Mouse (Mus musculus) myocyte (in vitro differentiated cells): ENCODE measurements around the gene Igsf23. TPM values are rescaled to one million over a fixed set of nuclear protein-coding genes. Genes with fewer than 3 reads are reported as not detected.

Source experiments
- H3K27me3 ChIP-seq: one replicate; pipeline ENCODE4 v1.6.1; 2011; ENCODE audit not compliant: control insufficient read depth, insufficient read depth, insufficient read length
- H3K36me3 ChIP-seq: one replicate; pipeline ENCODE4 v1.6.1; 2011; ENCODE audit not compliant: control insufficient read depth, insufficient read depth
- H3K4me2 ChIP-seq: one replicate; pipeline ENCODE4 v1.6.1; 2011; ENCODE audit warnings: low read depth, control low read depth
- H3K4me3 ChIP-seq: one replicate; pipeline ENCODE4 v1.5.1; 2011; ENCODE audit warnings: mild to moderate bottlenecking, control low read depth, moderate library complexity
- H3K79me2 ChIP-seq: one replicate; pipeline ENCODE4 v1.6.1; 2011; ENCODE audit not compliant: control insufficient read depth, insufficient read depth
- H3ac ChIP-seq: one replicate; pipeline ENCODE4 v1.6.1; 2011; ENCODE audit not compliant: control insufficient read depth, insufficient read length
- CEBPB ChIP-seq: IDR thresholded peaks from 2 replicates; pipeline ENCODE4 v1.6.1; 2011; ENCODE audit warnings: mild to moderate bottlenecking, moderate library complexity; ENCODE audit not compliant: poor library complexity, insufficient read depth, severe bottlenecking
- E2F4 ChIP-seq: IDR thresholded peaks from one replicate; pipeline ENCODE4 v1.6.1; 2011; ENCODE audit warnings: mild to moderate bottlenecking, control low read depth, moderate library complexity; ENCODE audit not compliant: insufficient read depth
- MAX ChIP-seq: IDR thresholded peaks from one replicate; pipeline ENCODE4 v1.6.1; 2011; ENCODE audit warnings: low read depth, mild to moderate bottlenecking, control low read depth
- MYOD1 ChIP-seq, 3 experiments: IDR thresholded peaks; one replicate each; pipeline ENCODE4 v1.6.1; 2011; ENCODE audit warnings: control low read depth in 2 of 3, low read depth in 2 of 3, mild to moderate bottlenecking in 2 of 3, moderate library complexity in 1 of 3; ENCODE audit not compliant: insufficient read length in 2 of 3, control insufficient read depth in 1 of 3
- MYOG ChIP-seq, 3 experiments: IDR thresholded peaks; one replicate each; pipeline ENCODE4 v1.6.1; 2011; ENCODE audit warnings: control low read depth in 2 of 3, low read depth in 2 of 3, mild to moderate bottlenecking in 2 of 3; ENCODE audit not compliant: insufficient read length in 2 of 3, control insufficient read depth in 1 of 3, insufficient read depth in 1 of 3
- POLR2A ChIP-seq: IDR thresholded peaks from one replicate; pipeline ENCODE4 v1.6.1; 2011; ENCODE audit warnings: low read depth, mild to moderate bottlenecking, control low read depth, moderate library complexity; ENCODE audit not compliant: insufficient read length
- POLR2AphosphoS2 ChIP-seq: IDR thresholded peaks from one replicate; pipeline ENCODE4 v1.6.1; 2011; ENCODE audit warnings: low read depth, control low read depth; ENCODE audit not compliant: insufficient read length
- REST ChIP-seq: IDR thresholded peaks from one replicate; pipeline ENCODE4 v1.6.1; 2011; ENCODE audit warnings: mild to moderate bottlenecking, control low read depth, moderate library complexity; ENCODE audit not compliant: insufficient read depth, insufficient read length
- SRF ChIP-seq: IDR thresholded peaks from one replicate; pipeline ENCODE4 v1.6.1; 2011; ENCODE audit warnings: low read depth; ENCODE audit not compliant: control insufficient read depth, insufficient read length
- TCF12 ChIP-seq: IDR thresholded peaks from one replicate; pipeline ENCODE4 v1.6.1; 2011; ENCODE audit warnings: mild to moderate bottlenecking, control low read depth; ENCODE audit not compliant: poor library complexity, insufficient read depth, severe bottlenecking
- TCF3 ChIP-seq: IDR thresholded peaks from one replicate; pipeline ENCODE4 v1.6.1; 2011; ENCODE audit warnings: low read depth, control low read depth; ENCODE audit not compliant: insufficient read length
- USF1 ChIP-seq: IDR thresholded peaks from one replicate; pipeline ENCODE4 v1.6.1; 2011; ENCODE audit warnings: low read depth, mild to moderate bottlenecking, control low read depth, moderate library complexity
- polyA plus RNA-seq: library from polyadenylated mRNA; unstranded; fragments of >200 nt; fragmentation: generic; extraction: Trizol; gene quantifications from one replicate; pipeline ENCODE4 v1.2.1, GENCODE M21; 2012; ENCODE audit warnings: missing spikeins

The Igsf23 gene
- polyA plus RNA-seq, 1 experiment = 0.11 TPM

DNA sequence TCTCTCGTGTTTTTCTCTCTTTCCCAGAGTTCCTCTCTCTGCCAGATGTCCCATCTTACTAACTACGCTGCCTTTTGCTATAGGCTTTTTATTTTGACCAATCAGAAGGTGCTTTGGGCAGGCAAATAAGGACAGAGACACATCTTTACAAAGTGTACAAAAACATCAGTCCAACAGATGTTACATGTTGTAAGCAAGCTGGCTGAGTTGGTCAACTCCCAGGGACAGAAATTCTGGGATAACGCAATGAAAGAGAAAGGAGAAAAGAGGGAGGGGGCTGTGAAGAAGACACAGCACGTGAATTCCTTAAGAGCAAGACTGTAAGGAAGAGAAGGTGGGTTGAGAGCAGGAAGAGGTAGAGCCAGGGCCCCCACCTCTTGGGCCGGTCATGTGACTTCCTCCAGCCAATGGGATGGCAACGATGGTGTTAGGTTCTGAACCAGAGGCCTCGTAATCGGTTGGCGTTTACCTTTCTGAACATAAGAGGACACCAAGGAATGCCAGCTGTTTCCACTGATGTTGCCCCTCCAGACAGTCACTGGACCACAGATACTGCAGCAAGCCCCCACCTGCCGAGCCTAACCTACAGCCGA, 13.2 kb downstream of the Igsf23 start:
- Histone ChIP-seq H3K36me3 (no peaks in the 10 kb centered on the region), H3K79me2 (no peaks in the 10 kb centered on the region), H3K27me3 (no peaks in the 10 kb centered on the region), H3K4me2 (no peak overlapping the region), H3K4me3 (no peak overlapping the region), H3ac (no peak overlapping the region)
- TF ChIP-seq E2F4 (no peak), CEBPB (no peak), REST (no peak), TCF3 (no peak), MAX (no peak), POLR2A (no peak), POLR2AphosphoS2 (no peak), TCF12 (no peak), USF1 (no peak), MYOG (IDR thresholded peaks at IDR 0.05; ENCODE audit: control insufficient read depth in 1 of 3, insufficient read depth in 1 of 3, insufficient read length in 2 of 3, low read depth in 2 of 3) (no peak), MYOD1 (IDR thresholded peaks at IDR 0.05; ENCODE audit: control insufficient read depth in 1 of 3, insufficient read length in 2 of 3, low read depth in 2 of 3) (no peak), SRF (no peak)

DNA sequence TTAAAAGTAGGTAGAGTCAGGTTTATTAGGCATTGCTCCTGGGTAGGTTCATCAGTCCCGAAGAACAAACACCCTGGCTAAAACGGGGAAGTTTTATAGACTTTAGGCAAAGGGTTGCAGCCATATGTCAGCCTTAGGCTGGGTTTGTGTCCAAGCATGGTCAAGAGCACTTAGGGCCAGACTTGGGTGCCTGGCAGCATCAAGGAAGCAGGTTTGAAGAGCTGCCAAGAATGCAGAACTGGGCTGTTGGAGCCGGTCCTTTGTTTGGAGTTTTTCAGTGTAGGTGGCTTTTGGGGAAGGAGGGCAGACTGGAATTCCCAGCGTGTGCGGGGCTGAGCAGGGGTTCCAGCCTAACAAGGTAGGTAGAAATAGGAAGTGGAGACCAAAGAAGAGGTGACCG, 14.6 kb downstream of the Igsf23 start:
- Histone ChIP-seq H3K79me2 (no peaks in the 10 kb centered on the region), H3K4me2 (peak overlapping the region; percentile 6), H3K4me3 (no peak overlapping the region), H3K36me3 (no peaks in the 10 kb centered on the region), H3ac (no peak overlapping the region), H3K27me3 (no peaks in the 10 kb centered on the region)
- TF ChIP-seq MYOG (IDR thresholded peaks at IDR 0.05; ENCODE audit: control insufficient read depth in 1 of 3, insufficient read depth in 1 of 3, insufficient read length in 2 of 3, low read depth in 2 of 3) (no peak), E2F4 (no peak), MAX (no peak), TCF12 (no peak)

DNA sequence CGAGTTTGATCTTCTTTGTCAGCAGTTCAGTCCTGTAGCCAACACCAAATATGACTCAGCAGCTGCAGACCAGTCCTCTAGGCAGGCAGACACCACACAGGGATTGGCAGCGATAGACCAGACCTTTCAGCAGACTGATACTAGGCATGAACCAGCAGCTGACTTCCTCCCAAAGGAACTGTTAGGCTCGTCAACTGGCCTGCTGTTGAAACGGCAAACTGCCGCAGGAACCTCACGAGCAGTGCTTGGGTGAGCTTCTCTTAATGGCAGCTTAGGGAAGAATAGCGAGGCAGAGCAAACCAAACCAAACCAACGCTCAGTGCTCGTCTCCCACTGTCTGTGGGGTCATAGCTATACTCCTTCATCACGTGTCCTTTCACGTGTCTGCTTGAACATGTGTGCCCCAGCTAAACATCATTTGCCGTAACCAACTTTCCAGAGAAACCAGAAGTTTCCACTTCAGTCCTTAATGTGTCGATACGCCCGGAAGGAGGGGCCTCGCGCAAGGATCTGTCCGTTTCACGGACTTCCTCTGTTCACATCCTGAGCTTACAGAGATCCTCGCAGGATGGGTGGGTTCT, 15.3 kb downstream of the Igsf23 start:
- H3K4me3 ChIP-seq = no peak overlapping the region
- H3K4me2 ChIP-seq = no peak overlapping the region

DNA sequence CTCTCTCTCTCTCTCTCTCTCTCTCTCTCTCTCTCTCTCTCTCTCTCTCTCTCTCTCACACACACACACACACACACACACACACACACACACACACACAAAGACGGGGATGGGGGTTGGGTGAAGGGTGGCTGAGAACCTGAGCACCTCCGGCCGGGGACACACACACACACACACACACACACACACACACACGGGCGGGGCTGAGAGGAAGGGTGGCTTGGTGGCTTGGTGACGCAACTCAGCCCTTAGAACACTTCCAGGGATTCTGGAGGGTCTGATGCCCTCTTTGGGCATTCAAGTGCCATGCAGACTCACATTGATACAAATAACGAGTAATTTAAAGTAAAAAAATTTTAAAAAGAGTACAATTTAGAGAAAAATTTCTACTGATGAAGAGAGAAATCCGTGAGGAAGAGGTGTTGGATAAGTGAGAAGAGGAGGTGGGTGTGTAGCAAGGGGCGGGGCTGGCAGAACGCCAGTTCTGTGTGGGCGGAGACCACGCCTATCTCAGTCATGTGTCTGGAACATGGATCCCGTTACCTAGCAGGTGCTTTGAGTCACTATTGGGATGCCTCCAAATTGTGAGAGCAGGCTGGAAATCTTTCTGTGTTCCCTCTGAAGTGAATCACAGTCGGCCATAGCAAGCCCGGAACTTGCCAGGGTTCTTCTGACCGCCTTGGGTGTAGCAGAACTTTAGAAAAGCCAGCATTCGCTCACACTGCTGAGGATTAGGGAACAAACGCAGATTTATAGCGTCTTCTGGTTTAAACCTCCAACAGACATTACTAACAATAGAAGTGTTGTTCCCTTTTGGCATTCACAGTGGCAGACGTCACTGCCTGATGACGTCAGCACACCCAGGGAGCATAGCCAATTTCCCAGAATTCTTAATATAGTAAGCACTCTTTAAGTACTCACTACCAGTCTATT, 17.4 kb downstream of the Igsf23 start:
- Histone ChIP-seq H3K4me2 (peak overlapping the region; percentile 58), H3K4me3 (no peak overlapping the region), H3ac (no peak overlapping the region), H3K36me3 (no peaks in the 10 kb centered on the region), H3K79me2 (no peaks in the 10 kb centered on the region), H3K27me3 (no peaks in the 10 kb centered on the region)
- TF ChIP-seq SRF (no peak), USF1 (no peak), REST (no peak), CEBPB (no peak), MYOD1 (IDR thresholded peaks at IDR 0.05; ENCODE audit: control insufficient read depth in 1 of 3, insufficient read length in 2 of 3, low read depth in 2 of 3) (peak in 2 of 3 experiments; percentile 72 to 89), E2F4 (no peak), TCF12 (peak; percentile 35), MYOG (IDR thresholded peaks at IDR 0.05; ENCODE audit: control insufficient read depth in 1 of 3, insufficient read depth in 1 of 3, insufficient read length in 2 of 3, low read depth in 2 of 3) (peak in 2 of 3 experiments; percentile 44 to 84)

More for the DNA sequence above, 15.3 kb downstream of the Igsf23 start:
- no peaks in the 10 kb centered on the region for H3K27me3 ChIP-seq
- TF ChIP-seq MAX (no peak), MYOG (IDR thresholded peaks at IDR 0.05; ENCODE audit: control insufficient read depth in 1 of 3, insufficient read depth in 1 of 3, insufficient read length in 2 of 3, low read depth in 2 of 3) (peak in 1 of 3 experiments; percentile 40), POLR2A (no peak), USF1 (no peak), CEBPB (no peak), TCF3 (no peak), MYOD1 (IDR thresholded peaks at IDR 0.05; ENCODE audit: control insufficient read depth in 1 of 3, insufficient read length in 2 of 3, low read depth in 2 of 3) (peak; percentile 41 to 67 (median 55)), REST (no peak)
- H3K79me2 ChIP-seq = no peaks in the 10 kb centered on the region
- H3ac ChIP-seq = no peak overlapping the region
- H3K36me3 ChIP-seq = no peaks in the 10 kb centered on the region
